Mouse (Mus musculus): ENCODE results near the gene Sh3pxd2a.
A peak's percentile ranks its signal among the peaks of the same experiment; 100 is the strongest.

The Sh3pxd2a gene

GRCm38 (mm10) chr19:47366576-47366975, 97.6 kb downstream of the Sh3pxd2a start:
- no peak for DNase-seq

DNA sequence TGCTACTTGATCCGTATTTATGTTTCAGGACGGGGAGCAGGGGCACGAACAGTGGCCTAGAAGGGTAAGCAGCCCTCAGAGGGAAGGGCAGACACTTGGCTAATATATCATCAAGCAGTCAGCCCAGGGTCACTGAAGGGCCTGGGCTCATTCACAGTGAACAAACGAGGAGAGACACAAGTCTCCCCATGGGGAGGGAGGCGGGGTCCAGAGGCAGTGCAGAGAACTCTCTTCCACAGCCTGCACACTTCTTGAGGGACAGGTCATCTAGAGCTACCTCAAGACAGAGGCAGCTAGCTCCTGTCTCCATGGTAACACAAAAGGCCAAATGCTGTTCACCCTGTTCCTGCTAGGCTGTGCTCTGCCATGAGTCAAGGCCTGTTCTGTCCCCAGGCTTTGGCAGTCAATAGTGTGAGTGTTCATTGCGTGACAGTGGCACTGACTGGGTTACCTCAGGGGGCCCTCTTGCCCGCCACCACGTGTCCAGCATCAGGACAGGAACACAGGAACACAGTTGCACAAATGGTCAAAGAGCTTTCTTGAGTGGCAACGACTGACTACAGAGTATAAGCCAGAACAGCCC, 101.0 kb downstream of the Sh3pxd2a start:
- DNase-seq: no peak

DNA sequence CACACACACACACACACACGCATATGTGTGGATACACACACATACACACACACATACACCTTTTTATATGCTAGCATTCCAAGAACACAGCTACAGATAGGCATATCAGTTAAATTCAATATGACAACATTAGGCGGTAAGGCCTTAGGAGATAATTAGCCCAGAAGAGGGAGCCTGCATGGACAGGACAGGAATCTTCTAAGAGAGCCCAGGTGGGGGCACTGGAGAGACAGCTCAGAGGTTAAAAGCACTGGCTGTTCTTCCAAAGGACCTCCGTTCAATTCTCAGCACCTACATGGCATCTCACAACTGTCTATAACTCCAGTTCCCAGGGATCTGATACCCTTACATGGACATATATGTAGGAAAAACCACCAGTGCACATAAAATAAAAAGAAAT, 103.3 kb downstream of the Sh3pxd2a start:
- DNase-seq: no peak

DNA sequence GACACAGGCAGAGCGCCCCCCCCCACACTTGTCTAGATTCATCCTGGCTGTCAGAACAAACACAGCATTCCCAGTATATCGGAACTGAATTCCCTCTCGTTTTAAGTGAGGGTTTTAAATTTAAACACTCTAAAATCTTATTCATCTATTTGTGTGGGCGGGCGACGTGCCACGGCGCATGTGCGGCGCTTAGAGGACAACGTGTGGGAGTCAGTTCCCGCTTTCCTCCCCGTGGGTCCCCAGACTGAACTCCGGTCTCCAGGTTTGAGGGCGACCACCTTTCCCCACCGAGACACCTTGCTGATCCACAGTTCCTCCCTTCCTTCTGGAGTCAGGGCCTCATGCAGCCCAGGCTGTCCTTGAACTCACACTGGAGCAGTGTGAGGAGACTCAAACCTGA, 104.2 kb downstream of the Sh3pxd2a start:
- no peak for DNase-seq

DNA sequence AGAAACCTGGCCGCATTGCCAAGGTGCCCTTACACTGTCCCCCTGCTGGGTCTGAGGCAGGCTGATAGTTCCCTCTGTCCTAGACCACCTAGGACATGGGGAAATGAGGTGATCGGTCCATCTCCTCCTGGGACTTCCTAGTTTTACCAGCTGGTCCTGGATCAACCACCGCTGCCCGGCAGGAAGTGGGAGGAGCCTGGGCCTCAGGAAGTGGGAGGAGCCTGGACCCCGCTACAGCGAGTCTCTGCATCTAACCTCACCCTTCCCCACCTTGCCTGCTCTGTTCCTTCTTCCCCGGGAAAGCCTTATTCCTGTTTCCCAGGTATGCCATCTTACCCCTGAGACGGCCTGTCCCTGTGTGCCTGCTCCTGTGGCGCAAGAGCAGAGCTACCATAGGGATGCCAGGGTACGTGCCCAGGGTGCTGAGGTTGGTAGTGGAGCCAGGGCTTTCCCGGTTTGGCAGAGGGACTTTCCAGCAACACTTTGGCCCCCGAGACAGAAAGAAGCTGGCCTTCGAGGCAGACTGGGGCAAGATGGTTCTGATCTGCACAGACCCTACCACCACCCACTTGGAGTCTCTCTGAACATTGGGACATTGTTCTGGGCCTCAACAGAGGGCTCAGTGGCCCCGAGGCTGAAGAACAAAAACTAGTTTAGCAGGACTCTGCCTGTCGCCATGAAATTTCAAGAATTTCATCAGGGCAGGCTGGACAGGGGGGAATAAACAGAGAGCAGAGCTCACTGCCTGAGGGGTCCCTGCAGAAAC, 104.9 kb downstream of the Sh3pxd2a start:
- no peak for DNase-seq

DNA sequence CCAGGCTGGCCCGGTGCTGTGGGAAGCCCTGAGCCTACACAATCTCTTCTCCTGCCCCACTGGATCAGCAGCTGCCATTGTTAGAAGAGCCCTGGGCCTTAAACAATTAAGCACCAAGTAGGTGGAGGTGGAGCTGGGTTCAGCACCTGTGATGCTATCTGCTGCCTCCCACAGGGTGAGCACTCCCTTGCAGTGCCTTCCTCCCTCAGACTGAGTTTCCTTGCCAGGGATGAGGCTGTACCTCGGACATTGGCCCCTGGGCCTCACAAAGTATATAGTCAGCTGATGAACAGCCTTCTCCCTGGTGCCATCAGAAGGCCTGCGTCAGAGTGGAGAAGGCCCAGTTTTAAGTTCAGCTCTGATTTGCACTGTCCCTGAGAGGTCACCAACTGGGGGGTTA, 106.9 kb downstream of the Sh3pxd2a start:
- DNase-seq: no peak

- DNase-seq: peak; percentile 70
These were observed 107.9 kb downstream of the Sh3pxd2a start for GRCm38 (mm10) chr19:47356188-47356857.

GRCm38 (mm10) chr19:47354456-47354855, 109.7 kb downstream of the Sh3pxd2a start:
- DNase-seq: no peak

DNA sequence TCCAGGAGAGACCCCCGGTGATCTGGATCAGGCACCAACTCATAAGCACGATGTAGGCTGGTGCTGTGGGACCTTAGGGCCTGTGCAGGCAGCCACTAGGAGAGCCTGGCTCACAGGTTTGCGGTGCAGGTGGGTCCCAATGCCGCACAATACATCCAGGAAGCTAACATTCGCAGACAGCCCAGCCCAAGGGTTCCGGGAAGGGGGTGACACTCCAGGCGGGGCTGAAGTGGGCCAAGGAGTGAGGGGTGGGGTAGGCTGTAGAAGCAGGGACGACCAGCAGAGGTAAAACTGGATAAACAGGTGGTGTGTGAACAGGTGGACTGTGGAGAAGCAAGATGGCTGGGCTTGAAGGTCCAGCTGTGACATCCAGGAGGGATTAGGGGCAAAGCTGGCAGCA, 115.2 kb downstream of the Sh3pxd2a start:
- no peak for DNase-seq

- DNase-seq: no peak
These were observed 115.7 kb downstream of the Sh3pxd2a start for GRCm38 (mm10) chr19:47348395-47349016.

GRCm38 (mm10) chr19:47347021-47347643, 117.1 kb downstream of the Sh3pxd2a start:
- DNase-seq: no peak

GRCm38 (mm10) chr19:47346606-47347005, 117.6 kb downstream of the Sh3pxd2a start:
- DNase-seq: no peak

DNA sequence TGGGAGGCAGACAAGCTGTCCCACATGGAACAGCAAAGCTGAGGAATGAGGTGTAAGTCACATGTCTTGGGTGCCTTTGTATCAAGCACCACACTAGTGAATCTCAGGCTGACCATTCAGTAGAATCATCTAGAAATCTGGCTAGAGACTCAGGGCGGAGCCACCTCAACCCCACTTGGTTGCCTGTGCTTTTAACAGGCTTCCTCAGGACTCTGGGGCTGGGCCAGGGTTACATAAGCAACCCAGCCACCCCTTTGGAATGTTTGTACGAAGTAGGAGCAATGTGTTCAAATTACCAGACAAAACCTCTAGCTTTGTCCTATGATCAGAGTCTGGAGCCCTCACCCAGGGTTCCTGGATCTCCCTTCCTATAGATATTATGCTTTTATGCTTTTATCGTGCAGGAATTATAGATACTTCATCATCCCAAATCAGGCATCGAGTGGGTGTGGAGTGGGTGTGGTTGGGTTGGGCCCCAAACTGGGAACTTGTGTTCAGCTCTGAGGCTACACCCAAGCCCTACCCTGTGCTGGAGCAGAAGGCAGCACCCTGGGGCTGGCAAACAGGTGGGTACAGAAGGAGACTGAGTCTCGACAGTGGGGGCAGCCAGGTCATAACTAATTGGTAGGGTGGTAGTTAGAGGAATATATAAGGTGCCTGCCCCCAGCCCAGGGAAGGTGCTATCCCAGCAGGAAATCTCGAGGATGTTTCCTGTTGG, 118.2 kb downstream of the Sh3pxd2a start:
- no peak for DNase-seq

DNA sequence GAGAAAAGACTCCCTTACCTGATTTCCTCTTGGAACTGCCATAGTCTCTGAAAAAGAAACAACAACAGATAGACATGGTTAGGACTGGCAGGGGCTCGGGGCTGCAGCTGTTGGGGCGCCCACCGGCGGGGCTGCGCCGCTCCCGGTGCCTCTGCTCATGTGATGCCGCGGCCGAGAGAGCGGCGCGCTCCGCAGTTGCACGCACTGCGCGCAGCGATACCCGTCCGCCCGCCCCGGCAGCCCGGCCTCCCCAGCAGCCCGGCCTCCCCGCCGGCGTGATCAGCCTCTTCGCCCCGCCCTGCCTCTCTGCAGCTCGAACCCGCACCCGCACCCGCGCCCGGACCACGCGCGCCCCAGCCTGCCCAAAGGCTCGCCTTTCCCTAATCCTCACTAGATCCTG, 120.8 kb downstream of the Sh3pxd2a start:
- DNase-seq: no peak

DNA sequence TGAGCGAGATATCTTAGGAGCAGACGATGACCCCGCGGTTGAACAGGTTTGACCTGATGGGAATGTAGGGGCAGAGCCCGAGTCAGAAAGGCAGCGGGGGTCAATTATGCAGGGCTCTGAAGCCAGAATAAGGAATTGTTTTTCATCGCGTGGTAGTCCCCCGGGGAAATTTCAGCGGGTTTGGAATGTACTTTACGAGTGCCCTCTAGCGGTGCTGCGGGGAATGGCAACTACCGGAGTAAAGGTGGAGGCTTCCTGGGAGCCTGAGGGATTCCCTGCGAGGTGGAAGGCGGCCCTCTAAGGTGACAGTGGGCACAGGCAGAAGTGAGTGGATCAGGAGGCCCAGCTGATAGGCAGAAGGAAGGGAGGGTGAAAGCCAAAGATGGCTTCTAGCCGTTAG, 125.0 kb downstream of the Sh3pxd2a start:
- peak; percentile 54 for DNase-seq

GRCm38 (mm10) chr19:47338396-47339164, 125.6 kb downstream of the Sh3pxd2a start:
- DNase-seq: no peak

GRCm38 (mm10) chr19:47337743-47338142, 126.5 kb downstream of the Sh3pxd2a start:
- peak; percentile 73 for DNase-seq

DNA sequence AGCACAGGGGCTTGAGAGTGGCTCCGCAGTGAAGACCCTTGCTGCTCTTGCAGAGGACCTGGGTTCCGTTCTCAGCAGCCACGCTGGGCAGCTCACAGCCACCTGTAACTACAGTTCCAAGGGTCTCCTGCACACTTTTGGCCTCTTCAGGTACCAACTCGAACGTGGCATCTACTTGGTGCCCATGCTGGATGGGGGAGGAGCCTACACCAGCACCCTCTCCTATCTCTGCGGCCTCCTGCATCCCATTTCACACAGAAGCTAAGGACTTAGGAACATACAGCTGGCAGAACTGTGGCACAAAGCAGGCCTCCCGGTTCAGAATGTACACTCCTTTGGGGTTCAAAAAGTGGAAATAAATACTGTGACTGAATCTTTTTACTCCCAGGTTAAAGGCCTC, 127.0 kb downstream of the Sh3pxd2a start:
- DNase-seq: no peak

DNA sequence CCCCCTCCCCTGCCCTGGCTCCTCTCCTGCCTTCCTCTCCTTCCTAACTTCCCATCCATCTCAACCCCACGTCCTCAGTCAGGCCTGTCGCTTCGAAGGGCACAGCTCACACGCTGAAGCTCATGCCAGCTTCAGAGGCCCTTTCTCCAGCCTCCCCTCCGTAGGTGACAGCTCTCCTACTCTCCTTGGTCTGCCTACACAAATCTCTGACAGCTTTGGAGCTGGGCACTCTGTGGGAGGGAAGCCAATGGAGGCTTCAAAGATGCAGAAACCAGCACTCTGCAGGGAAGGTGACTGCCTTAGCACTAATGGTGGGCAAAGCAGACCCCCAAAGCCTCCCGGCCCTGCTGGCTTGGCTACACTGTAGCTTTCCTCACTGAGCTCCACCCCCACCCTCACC, 128.9 kb downstream of the Sh3pxd2a start:
- no peak for DNase-seq

DNA sequence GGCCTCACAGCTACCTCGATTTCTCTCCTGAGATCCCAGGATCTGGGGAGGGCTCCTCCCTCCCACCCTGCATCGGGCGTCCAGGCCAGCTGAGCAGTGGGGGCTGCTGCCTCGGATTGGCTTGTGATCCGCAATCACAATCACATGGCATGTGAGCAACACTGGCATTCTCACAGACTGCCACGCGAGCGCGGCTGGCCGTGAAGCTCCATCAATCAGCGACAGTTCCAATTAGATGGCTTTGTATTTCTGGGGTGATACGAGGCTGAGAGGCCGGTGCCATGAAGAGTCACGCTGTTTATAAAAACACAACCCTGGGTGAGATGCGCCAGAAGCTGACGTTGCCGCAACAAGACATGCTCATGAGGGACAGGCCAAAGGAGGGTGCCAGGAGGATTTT, 129.5 kb downstream of the Sh3pxd2a start:
- no peak for DNase-seq

DNA sequence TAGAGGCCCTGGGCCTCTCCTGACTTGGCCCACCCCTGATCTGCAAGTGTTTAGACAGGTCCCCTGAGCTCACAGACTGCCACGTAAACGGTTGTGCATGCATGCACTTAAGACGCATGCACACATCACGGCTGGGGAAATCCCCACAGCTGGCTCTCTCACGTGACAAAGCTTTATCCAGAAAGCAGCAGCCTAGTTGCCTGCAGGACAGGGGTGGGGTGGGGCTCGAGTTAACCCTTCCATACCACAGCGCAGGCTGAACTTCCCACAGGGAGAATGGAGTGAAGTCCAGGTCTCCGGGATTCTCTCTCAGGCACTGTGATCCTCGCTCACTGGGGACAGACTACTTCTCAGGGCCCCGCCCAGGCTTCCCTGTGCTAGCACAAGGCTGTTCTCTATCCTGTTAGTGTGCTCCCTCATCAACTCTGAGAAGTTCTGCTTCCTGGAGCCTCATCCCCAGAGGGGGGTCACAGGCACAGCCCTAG, 133.4 kb downstream of the Sh3pxd2a start:
- peak; percentile 57 for DNase-seq

DNA sequence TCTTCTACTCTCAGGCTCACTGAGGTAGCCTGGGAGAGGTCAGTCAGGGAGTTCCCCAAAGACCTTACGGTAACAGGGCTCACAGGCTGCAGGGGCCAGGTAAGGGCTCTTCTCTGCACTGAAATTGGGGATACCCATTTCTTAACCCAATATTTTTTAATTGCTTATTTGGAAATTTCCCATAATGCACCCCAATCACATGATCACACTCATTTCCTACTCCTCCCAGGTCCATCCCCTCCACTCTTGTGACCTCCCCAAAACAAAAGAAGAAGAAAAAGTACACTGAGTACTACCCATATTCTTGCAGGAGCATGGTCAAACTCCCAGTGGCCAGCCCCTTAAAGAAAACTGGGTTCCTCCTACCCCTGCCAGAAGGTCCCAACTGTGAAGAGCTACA, 135.1 kb downstream of the Sh3pxd2a start:
- DNase-seq: no peak
